Mouse (Mus musculus) forebrain, embryonic 15.5 days (tissue): ENCODE measurements around the gene Macrod2. TPM values are rescaled to one million over a fixed set of nuclear protein-coding genes. Genes with fewer than 3 reads are reported as not detected.
A peak's percentile ranks its signal among the peaks of the same experiment; 100 is the strongest.

Source experiments
- ATAC-seq: fragments of 200-750 bp; cut with Nextera tagmentation; replicated peaks from 2 replicates; pipeline ENCODE4 v1.8.0; 2017; ENCODE audit warnings: mild to moderate bottlenecking, moderate TSS enrichment, moderate library complexity
- H3K27ac ChIP-seq: fragments of 300-500 bp; sonication (generic); replicated peaks from 2 replicates; pipeline ENCODE4 v1.5.1; 2015; ENCODE audit warnings: mild to moderate bottlenecking, inconsistent platforms
- H3K27me3 ChIP-seq: fragments of 300-500 bp; sonication (generic); 2 replicates; pipeline ENCODE4 v1.6.1; 2015; ENCODE audit warnings: inconsistent platforms
- H3K36me3 ChIP-seq: fragments of 300-500 bp; sonication (generic); 2 replicates; pipeline ENCODE4 v1.6.1; 2015; ENCODE audit warnings: mild to moderate bottlenecking, inconsistent platforms
- H3K4me1 ChIP-seq: fragments of 300-500 bp; sonication (generic); 2 replicates; pipeline ENCODE4 v1.6.1; 2015; ENCODE audit warnings: inconsistent platforms
- H3K4me2 ChIP-seq: fragments of 300-500 bp; sonication (generic); replicated peaks from 2 replicates; pipeline ENCODE4 v1.6.1; 2015; ENCODE audit warnings: mild to moderate bottlenecking, inconsistent platforms
- H3K4me3 ChIP-seq: fragments of 300-500 bp; sonication (generic); 2 replicates; pipeline ENCODE4 v1.5.1; 2015; ENCODE audit warnings: mild to moderate bottlenecking, inconsistent platforms
- H3K9ac ChIP-seq: fragments of 300-500 bp; sonication (generic); replicated peaks from 2 replicates; pipeline ENCODE4 v1.6.1; 2015; ENCODE audit warnings: mild to moderate bottlenecking, inconsistent platforms
- H3K9me3 ChIP-seq: fragments of 300-500 bp; sonication (generic); 2 replicates; pipeline ENCODE4 v1.6.1; 2016; ENCODE audit warnings: inconsistent platforms
- WGBS: fragments of 180-500 bp; shearing (Covaris S2); methylation state at CpG from one replicate; pipeline ENCODE4 v1.1.7; 2015; ENCODE audit warnings: mixed read lengths; 5-methylcytosine and 5-hydroxymethylcytosine counted together
- polyA plus RNA-seq: library from polyadenylated mRNA; unstranded; fragments of >200 nt; fragmentation: Nextera tagmentation; extraction: Ambion mirVana; gene quantifications from 2 replicates; pipeline ENCODE4 v1.2.1, GENCODE M21; 2015

Macrod2 gene
- polyA plus RNA-seq, 1 experiment from 2014 or later = 93.1 TPM

GRCm38 (mm10) chr2:141057455-141057833, 662.3 kb downstream of the Macrod2 start:
- peak; percentile 53 for ATAC-seq

GRCm38 (mm10) chr2:141073981-141074855, 679.1 kb downstream of the Macrod2 start:
- Histone ChIP-seq H3K9me3 (no peaks in the 10 kb centered on the region), H3K4me2 (no peak overlapping the region), H3K27ac (peak overlapping the region; percentile 60), H3K27me3 (no peaks in the 10 kb centered on the region), H3K4me1 (peaks cover 11% of the 10 kb centered on the region), H3K4me3 (no peak overlapping the region), H3K9ac (no peak overlapping the region), H3K36me3 (no peaks in the 10 kb centered on the region)
- WGBS = 13% methylated on average over 8 of the region's 8 CpGs
- ATAC-seq = peak; percentile 79

More at GRCm38 (mm10) chr2:141057455-141057833, 662.3 kb downstream of the Macrod2 start:
- peaks cover 9% of the 10 kb centered on the region for H3K4me1 ChIP-seq
- H3K9ac ChIP-seq = no peak overlapping the region
- H3K36me3 ChIP-seq = no peaks in the 10 kb centered on the region
- no peak overlapping the region for H3K4me2 ChIP-seq
- peak overlapping the region; percentile 44 for H3K27ac ChIP-seq
- no peaks in the 10 kb centered on the region for H3K9me3 ChIP-seq
- H3K4me3 ChIP-seq = no peak overlapping the region
- no peaks in the 10 kb centered on the region for H3K27me3 ChIP-seq
- WGBS = 5% methylated on average over 4 of the region's 4 CpGs

GRCm38 (mm10) chr2:141078221-141078620, 683.1 kb downstream of the Macrod2 start:
- H3K27ac ChIP-seq = no peak overlapping the region; the same call in 1 of the 2 replicates
- H3K36me3 ChIP-seq = no peaks in the 10 kb centered on the region
- peaks cover 11% of the 10 kb centered on the region for H3K4me1 ChIP-seq
- peak; percentile 32; the same call in 1 of the 2 replicates for ATAC-seq
- H3K4me3 ChIP-seq = no peak overlapping the region
- H3K9ac ChIP-seq = no peak overlapping the region
- H3K9me3 ChIP-seq = no peaks in the 10 kb centered on the region
- no peak overlapping the region for H3K4me2 ChIP-seq
- no peaks in the 10 kb centered on the region for H3K27me3 ChIP-seq

GRCm38 (mm10) chr2:141091320-141091719, 696.2 kb downstream of the Macrod2 start:
- no peaks in the 10 kb centered on the region for H3K36me3 ChIP-seq
- H3K9me3 ChIP-seq = no peaks in the 10 kb centered on the region
- H3K27me3 ChIP-seq = no peaks in the 10 kb centered on the region
- H3K4me1 ChIP-seq = no peaks in the 10 kb centered on the region
- no peak overlapping the region for H3K27ac ChIP-seq
- no peak overlapping the region for H3K4me2 ChIP-seq
- H3K9ac ChIP-seq = no peak overlapping the region
- H3K4me3 ChIP-seq = no peak overlapping the region
- no peak for ATAC-seq
- 76% methylated on average over 3 of the region's 3 CpGs for WGBS

DNA sequence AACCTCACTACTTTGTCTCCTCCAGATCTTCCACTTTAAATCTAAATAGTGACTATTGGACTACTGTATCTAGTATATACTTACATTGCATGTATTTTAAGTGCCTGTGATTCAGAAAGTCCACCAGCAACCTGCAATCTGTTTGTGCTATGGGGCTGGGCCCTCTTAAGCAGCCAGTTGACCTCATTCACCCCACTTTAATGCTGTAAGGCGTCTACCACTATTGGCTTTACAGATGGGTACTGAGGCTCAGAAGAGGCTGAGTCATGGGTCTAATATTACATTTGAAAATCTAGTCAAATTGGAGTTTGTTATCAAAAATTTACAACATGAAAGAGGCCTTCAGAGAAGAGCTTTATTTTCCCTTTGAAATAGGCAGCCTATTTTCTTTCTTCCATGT, 722.5 kb downstream of the Macrod2 start:
- H3K4me2 ChIP-seq = no peak overlapping the region
- no peak overlapping the region for H3K27ac ChIP-seq
- H3K9me3 ChIP-seq = no peaks in the 10 kb centered on the region
- 92% methylated on average over 1 of the region's 1 CpGs for WGBS
- no peaks in the 10 kb centered on the region for H3K4me1 ChIP-seq
- no peaks in the 10 kb centered on the region for H3K27me3 ChIP-seq
- ATAC-seq = no peak
- H3K9ac ChIP-seq = no peak overlapping the region
- no peak overlapping the region for H3K4me3 ChIP-seq
- H3K36me3 ChIP-seq = no peaks in the 10 kb centered on the region

DNA sequence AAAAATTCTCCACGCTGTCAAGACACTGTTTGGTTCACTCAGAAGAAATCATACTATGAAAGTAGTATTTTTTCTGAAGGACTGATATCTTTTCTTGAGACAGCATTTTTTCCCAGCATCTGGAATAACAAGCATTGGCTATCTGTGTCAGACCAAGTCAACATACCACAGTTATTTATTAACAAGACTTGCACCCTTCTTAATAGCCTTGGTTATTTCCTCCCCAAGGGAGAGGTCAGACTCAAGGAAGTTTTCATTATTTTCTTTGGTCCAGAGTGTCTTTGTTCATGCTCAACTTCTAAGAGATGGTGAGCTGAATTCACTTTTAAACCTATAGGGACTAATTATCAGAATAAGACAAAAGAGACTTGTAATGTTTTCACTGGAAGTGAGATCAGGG, 728.8 kb downstream of the Macrod2 start:
- no peak for ATAC-seq
- H3K4me2 ChIP-seq = no peak overlapping the region
- no peaks in the 10 kb centered on the region for H3K27me3 ChIP-seq
- no peak overlapping the region for H3K4me3 ChIP-seq
- 78% methylated on average over 1 of the region's 1 CpGs for WGBS
- no peaks in the 10 kb centered on the region for H3K36me3 ChIP-seq
- H3K4me1 ChIP-seq = no peaks in the 10 kb centered on the region
- no peaks in the 10 kb centered on the region for H3K9me3 ChIP-seq
- no peak overlapping the region for H3K9ac ChIP-seq
- H3K27ac ChIP-seq = no peak overlapping the region

GRCm38 (mm10) chr2:141125638-141126037, 730.5 kb downstream of the Macrod2 start:
- no peak overlapping the region for H3K4me3 ChIP-seq
- H3K9ac ChIP-seq = no peak overlapping the region
- no peak for ATAC-seq
- H3K36me3 ChIP-seq = no peaks in the 10 kb centered on the region
- H3K4me1 ChIP-seq = no peaks in the 10 kb centered on the region
- no peak overlapping the region for H3K4me2 ChIP-seq
- H3K27ac ChIP-seq = no peak overlapping the region
- H3K9me3 ChIP-seq = no peaks in the 10 kb centered on the region
- H3K27me3 ChIP-seq = no peaks in the 10 kb centered on the region

DNA sequence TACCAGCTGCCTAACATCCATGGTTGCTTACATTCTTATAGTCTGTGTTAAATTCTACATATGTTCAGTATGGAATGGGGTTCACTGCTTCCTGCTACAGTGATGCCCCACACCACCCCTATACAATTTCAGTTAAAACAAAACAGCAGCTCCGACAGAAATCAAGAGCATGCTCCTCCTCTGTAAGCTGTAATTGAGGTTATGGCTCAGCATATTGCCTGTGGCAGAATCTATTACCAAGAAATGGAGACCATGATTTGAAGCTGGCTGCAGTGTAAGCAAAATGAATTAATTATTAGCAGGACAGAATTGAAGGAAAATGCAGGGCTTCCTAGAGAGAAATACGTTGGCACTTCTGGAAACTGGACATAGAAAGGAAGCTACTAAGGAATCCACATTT, 747.2 kb downstream of the Macrod2 start:
- Histone ChIP-seq H3K36me3 (no peaks in the 10 kb centered on the region), H3K9ac (no peak overlapping the region), H3K4me2 (no peak overlapping the region), H3K9me3 (no peaks in the 10 kb centered on the region), H3K4me3 (no peak overlapping the region), H3K27me3 (no peaks in the 10 kb centered on the region), H3K27ac (no peak overlapping the region), H3K4me1 (no peaks in the 10 kb centered on the region)
- WGBS = 61% methylated on average over 2 of the region's 2 CpGs
- ATAC-seq = no peak

DNA sequence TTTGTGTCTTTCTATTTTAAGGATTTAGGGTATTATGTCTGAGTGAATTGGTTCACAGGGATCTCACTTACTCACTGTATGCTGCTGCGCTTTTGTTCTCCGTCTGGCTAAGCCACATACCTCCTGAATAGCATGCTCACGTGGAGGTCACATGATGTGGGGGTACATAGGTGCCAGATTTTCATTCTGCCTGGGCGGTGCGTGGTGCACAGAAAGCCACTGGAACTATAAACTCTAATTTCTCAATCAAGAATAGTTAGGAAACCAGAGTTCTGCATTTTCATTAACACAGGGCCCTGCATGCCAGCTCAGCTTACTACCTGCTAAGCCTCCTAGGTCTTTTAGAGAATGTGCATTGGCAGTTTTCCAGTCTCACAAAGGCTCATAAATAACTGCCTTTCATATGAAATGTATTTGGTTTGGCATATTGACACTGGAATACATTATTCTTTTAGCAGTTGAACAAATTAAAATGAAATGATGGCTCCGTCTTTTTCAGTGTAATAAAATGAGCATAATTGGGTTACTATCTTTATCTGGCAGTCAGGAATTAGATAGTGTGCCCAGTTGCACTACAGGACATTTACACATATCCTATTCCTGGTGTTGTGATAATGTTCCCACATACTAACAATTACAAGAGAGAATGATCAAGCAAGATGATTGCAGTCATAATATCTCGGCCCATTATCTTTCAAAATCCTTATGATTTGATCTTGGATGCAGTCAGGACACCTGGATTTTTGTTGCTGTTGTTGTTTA, 757.1 kb downstream of the Macrod2 start:
- Histone ChIP-seq H3K4me2 (no peak overlapping the region), H3K27me3 (no peaks in the 10 kb centered on the region), H3K9ac (no peak overlapping the region), H3K36me3 (no peaks in the 10 kb centered on the region), H3K9me3 (no peaks in the 10 kb centered on the region), H3K27ac (peak overlapping the region; percentile 73), H3K4me3 (no peak overlapping the region), H3K4me1 (peaks cover 36% of the 10 kb centered on the region)
- 15% methylated on average over 7 of the region's 7 CpGs for WGBS
- peak; percentile 94 for ATAC-seq

DNA sequence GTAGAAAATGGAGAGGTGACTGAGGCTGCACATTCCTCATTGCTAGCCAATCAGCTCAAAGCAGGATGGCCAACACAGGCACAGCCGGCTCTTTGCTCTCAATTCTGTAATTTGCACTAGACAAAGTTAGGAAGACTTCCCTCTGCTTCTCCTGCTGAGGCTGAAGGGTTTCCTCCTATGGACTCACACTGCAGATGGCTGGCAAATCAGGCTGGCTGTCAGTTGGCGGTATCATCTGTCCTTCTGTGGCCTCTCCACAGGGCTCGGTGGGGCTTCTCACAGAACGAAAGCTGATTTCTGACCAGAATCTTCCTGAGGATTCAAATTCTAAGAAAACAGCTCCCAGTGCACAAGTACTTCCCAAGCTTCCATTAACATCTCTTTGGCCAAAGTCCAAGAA, 760.9 kb downstream of the Macrod2 start:
- Histone ChIP-seq H3K4me3 (no peak overlapping the region), H3K36me3 (no peaks in the 10 kb centered on the region), H3K9me3 (no peaks in the 10 kb centered on the region), H3K4me1 (peaks cover 46% of the 10 kb centered on the region), H3K27ac (no peak overlapping the region), H3K4me2 (no peak overlapping the region), H3K9ac (no peak overlapping the region), H3K27me3 (no peaks in the 10 kb centered on the region)
- ATAC-seq = no peak
- 37% methylated on average over 4 of the region's 4 CpGs for WGBS

GRCm38 (mm10) chr2:141156979-141157593, 762.0 kb downstream of the Macrod2 start:
- Histone ChIP-seq H3K9me3 (no peaks in the 10 kb centered on the region), H3K9ac (no peak overlapping the region), H3K4me1 (peaks cover 35% of the 10 kb centered on the region), H3K27me3 (no peaks in the 10 kb centered on the region), H3K4me3 (no peak overlapping the region), H3K4me2 (no peak overlapping the region), H3K36me3 (no peaks in the 10 kb centered on the region), H3K27ac (peak overlapping the region; percentile 11; the same call in 1 of the 2 replicates)
- peak; percentile 51; the same call in 1 of the 2 replicates for ATAC-seq
- 10% methylated on average over 7 of the region's 7 CpGs for WGBS

DNA sequence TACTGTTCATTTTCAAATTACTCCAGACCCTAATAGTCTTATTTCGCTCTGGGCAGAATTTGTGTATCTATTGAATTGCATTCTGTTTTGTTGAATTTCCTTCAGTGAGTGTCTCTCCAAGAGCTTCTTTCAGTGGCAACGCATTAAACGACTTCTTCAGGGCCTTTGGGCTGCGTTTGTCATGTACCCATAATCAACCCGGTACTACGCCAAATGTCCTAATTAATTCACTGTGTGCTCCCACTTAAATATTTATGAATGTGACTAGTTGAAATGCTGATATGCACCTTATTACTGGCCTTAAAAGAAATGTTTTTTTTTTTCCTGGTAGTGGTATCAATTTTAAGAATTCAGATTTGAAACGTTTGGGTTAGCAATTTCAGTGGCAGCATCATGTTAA, 763.1 kb downstream of the Macrod2 start:
- no peak for ATAC-seq
- H3K27me3 ChIP-seq = no peaks in the 10 kb centered on the region
- no peak overlapping the region for H3K9ac ChIP-seq
- peaks cover 27% of the 10 kb centered on the region for H3K4me1 ChIP-seq
- no peak overlapping the region for H3K27ac ChIP-seq
- no peaks in the 10 kb centered on the region for H3K9me3 ChIP-seq
- H3K4me2 ChIP-seq = no peak overlapping the region
- H3K4me3 ChIP-seq = no peak overlapping the region
- 13% methylated on average over 7 of the region's 7 CpGs for WGBS
- no peaks in the 10 kb centered on the region for H3K36me3 ChIP-seq
